Mouse (Mus musculus): Measurements from ENCODE around the gene Mark3. TPM values are rescaled to one million over a fixed set of nuclear protein-coding genes. Genes with fewer than 3 reads are reported as not detected.

The Mark3 gene
- 37.1 and 48.7 TPM in 2 replicates for polyA plus RNA-seq (2012; rRNA removed)

GRCm38 (mm10) chr12:111574074-111574886 lies at the start of gene Mark3:
Gene Mark3, plus strand, starts transcription at chr12:111574523.

GRCm38 (mm10) chr12:111537796-111538291 lies 36.5 kb upstream of the Mark3 start, which contains the start of gene Eif5:
Gene Eif5, plus strand, starts transcription at chr12:111538016.

GRCm38 (mm10) chr12:111672176-111672575 lies 97.9 kb downstream of the Mark3 start, which contains the start of gene Ckb:
Gene Ckb, minus strand, starts transcription at chr12:111672338.

GRCm38 (mm10) chr12:111677882-111678669 lies 103.8 kb downstream of the Mark3 start, which contains the start of gene Trmt61a:
Gene Trmt61a, plus strand, starts transcription at chr12:111678105.

Other genes starting within 250 kb of the Mark3 start
- gene Cdc42bpb, start 196.8 kb upstream of the Mark3 start, polyA plus RNA-seq (2012; rRNA removed), result 408 and 436 TPM in 2 replicates
- 0.73 and 0.99 TPM in 2 replicates for gene Lbhd2, start 167.7 kb upstream of the Mark3 start, polyA plus RNA-seq (2012; rRNA removed)
- 38.1 and 39.5 TPM in 2 replicates for gene Exoc3l4, start 157.5 kb upstream of the Mark3 start, polyA plus RNA-seq (2012; rRNA removed)
- 31.6 and 33.1 TPM in 2 replicates for gene Tnfaip2, start 132.1 kb upstream of the Mark3 start, polyA plus RNA-seq (2012; rRNA removed)
- gene Gm266, start 88.7 kb upstream of the Mark3 start, polyA plus RNA-seq (2012; rRNA removed), result 17.8 and 26.1 TPM in 2 replicates
- gene Eif5, start 36.5 kb upstream of the Mark3 start, polyA plus RNA-seq (2012; rRNA removed), result 68.4 and 144 TPM in 2 replicates
- 1,083 and 1,365 TPM in 2 replicates for gene Ckb, start 97.8 kb downstream of the Mark3 start, polyA plus RNA-seq (2012; rRNA removed)
- gene Trmt61a, start 103.6 kb downstream of the Mark3 start, polyA plus RNA-seq (2012; rRNA removed), result 85.7 and 90.1 TPM in 2 replicates
- gene Bag5, start 138.7 kb downstream of the Mark3 start, polyA plus RNA-seq (2012; rRNA removed), result 17.5 and 20.0 TPM in 2 replicates
- 30.4 and 52.7 TPM in 2 replicates for gene Apopt1, start 138.7 kb downstream of the Mark3 start, polyA plus RNA-seq (2012; rRNA removed)
- 96.8 and 108 TPM in 2 replicates for gene Klc1, start 184.3 kb downstream of the Mark3 start, polyA plus RNA-seq (2012; rRNA removed)
- 14.1 and 20.7 TPM in 2 replicates for gene Xrcc3, start 239.3 kb downstream of the Mark3 start, polyA plus RNA-seq (2012; rRNA removed)
- 151 and 154 TPM in 2 replicates for gene Zfyve21, start 239.6 kb downstream of the Mark3 start, polyA plus RNA-seq (2012; rRNA removed)